Comparison of ENCODE assay signal across 16 mouse cellular contexts in genomic region chr13:40645646-40646045, GRCm38 (mm10).
"Had no signal": no experiment of that assay in that cellular context is flagged by ENCODE, and none has a peak within 500 bp of the region (broad histone marks: within the 10 kb centered on the region; RNA-seq: fewer than 3 reads in every experiment).

No protein-coding gene starts in this region.

- H3K27me3 ChIP-seq: neural tube, embryonic 12.5 days; neural tube, embryonic 13.5 days; neural tube, embryonic 15.5 days; stomach, embryonic 15.5 days had no signal

- H3K9ac ChIP-seq: neural tube, embryonic 12.5 days; neural tube, embryonic 13.5 days; neural tube, embryonic 15.5 days; stomach, embryonic 15.5 days had no signal

- H3K36me3 ChIP-seq: neural tube, embryonic 12.5 days; neural tube, embryonic 13.5 days; neural tube, embryonic 15.5 days; stomach, embryonic 15.5 days had no signal

- H3K9me3 ChIP-seq: neural tube, embryonic 12.5 days; neural tube, embryonic 13.5 days; neural tube, embryonic 15.5 days; stomach, embryonic 15.5 days had no signal

- H3K4me2 ChIP-seq: neural tube, embryonic 12.5 days; neural tube, embryonic 13.5 days; stomach, embryonic 15.5 days had no signal

- H3K4me3 ChIP-seq: neural tube, embryonic 12.5 days; neural tube, embryonic 13.5 days; neural tube, embryonic 15.5 days; stomach, embryonic 15.5 days had no signal

- H3K4me1 ChIP-seq: stomach, embryonic 15.5 days had no signal

- H3K27ac ChIP-seq: neural tube, embryonic 12.5 days; neural tube, embryonic 13.5 days; neural tube, embryonic 15.5 days; stomach, embryonic 15.5 days; stomach, postnatal 0 days had no signal

- DNase-seq: right cerebral cortex, adult 18-20 months; right cerebral cortex, postnatal 14 days; right cerebral cortex, postnatal 25 days; right cerebral cortex, postnatal 4 days; spleen, adult 18-20 months; thymus, adult 18-20 months; thymus, adult 2 months; thymus, postnatal 14 days; thymus, postnatal 25 days; thymus, postnatal 36 days; thymus, postnatal 4 days had no signal
